Mouse (Mus musculus) brain, embryonic 18.5 days (tissue): ENCODE results near the gene Asap2.
A peak's percentile ranks its signal among the peaks of the same experiment; 100 is the strongest.

Source experiments
- DNase-seq: peaks from one replicate; pipeline ENCODE4 v3.0.0-alpha.2; 2012; ENCODE audit warnings: low read depth, low spot score

Gene Asap2

DNA sequence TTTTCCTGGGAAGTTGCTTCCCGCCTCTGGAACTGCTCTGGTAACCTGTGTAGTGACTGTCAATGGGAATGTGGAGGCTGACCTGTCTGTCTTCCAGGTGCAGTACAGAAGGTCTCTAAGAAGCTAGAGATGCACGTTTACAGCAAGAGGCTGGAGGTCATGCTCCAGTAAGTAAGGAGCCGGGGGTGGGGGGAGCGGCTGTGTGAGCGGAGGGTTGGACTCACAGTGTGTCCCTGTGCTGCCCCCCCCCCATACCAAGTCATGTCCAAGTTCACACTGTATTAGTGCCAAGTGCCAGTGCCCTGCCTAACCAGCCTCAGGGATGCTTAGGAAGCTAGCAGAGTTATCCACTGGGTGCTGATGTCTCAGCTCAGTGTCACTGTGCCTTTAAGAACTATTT, 321.9 kb downstream of the Asap2 start:
- DNase-seq, result no peak

DNA sequence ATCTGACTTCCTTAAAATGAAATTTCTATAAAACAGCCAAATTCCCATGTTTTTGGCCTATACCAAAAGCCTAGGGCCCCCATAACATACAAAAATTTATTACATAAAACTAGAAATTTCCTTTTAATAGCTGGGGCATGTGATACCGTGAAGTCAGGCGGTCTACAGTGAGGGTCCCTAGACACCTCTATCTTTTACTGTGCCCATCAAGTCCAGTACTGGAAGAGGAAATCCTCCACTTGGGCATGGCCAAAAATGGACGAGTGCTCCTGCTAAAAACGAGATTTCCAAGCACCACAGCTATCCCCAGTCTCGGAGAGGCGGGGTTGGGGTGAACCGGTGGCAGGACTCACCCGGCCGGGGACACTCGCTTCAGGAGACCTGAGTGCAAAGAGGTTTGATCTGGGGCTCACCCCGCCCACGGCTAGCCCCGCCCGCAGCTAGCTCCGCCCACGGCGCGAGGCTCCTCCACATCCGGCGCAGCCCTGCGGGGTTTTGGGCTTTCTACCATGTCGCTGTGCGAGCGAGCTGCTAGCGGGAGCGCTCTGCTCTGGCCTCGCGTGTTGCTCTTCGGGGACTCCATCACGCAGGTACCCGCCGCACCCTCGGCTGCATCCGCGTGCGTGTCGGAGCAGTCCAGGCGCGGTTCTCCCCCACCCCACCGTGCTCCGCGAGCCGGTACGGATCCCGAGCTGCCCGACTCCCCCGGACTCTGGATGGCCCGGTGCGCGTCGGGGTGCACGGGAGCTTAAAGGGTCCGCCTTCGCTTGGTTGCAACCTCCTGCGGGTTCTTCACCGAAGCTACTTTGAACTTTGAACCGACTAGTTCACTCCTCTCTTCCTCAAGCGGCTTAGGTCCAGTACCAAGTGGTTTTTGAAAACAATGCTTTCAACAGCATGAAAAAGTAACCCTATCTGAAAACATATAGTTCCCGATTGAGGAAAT, 325.9 kb downstream of the Asap2 start, which contains the start of gene Iah1:
Gene Iah1, plus strand, starts transcription at position 467 of the 946 bp plus-strand sequence.
- peak; percentile 30 for DNase-seq

DNA sequence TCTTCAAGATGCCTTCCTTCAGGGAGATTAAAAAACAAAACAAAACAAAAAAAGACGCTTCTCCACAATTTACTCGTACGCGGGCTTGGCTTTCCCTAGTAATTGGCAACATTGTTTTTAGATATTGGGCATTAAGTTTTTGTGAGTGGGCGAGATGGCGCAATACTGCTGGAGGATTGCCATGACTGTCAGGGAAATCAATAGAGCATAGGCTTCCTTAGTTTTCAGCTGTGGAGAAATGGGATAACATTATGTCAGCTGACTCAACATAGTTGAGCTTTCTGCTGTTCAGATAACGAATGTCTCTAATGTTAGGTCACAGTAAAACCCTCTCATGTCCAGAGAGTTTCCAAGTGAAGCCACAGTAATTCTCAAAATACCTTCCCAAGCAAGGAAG, 326.6 kb downstream of the Asap2 start:
- no peak for DNase-seq

DNA sequence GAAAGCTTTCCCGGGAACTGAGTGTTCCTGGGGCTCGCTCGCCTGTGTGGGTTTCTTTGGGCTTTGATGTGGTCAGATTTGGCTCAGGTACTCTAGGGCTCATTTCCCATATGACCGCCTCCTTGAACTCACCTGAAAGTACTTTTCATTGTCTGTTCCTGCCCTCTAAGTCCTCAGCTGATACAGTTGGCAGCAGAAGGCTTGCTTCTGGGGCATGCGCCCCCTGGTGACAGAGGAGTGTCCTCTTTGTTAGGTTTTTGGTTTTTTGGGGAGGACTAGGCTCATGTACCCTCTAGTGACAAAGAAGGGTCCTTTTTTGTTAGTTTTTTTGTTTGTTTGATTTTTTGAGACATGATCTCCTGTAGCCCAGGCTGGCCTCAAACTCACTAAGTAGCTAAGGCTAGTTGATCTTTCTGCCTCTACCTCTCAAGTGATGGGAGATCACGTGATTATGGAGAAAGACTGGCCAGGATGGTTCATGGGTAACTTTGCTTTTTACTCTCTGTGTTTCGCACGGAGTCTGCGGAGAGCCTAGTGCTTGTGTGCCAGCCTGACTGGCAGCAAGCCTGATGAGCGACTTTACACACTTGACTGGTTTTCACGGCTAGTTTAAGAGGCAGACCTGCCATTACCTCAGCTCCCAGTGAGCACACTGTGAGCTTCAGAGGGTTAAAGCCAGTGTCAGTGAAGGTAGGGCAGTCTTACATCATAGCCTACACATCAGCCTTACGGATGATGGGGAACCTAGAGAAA, 328.1 kb downstream of the Asap2 start:
- DNase-seq, result no peak
